Mouse (Mus musculus): Measurements from ENCODE around the gene Ulbp1. TPM values are rescaled to one million over a fixed set of nuclear protein-coding genes. Genes with fewer than 3 reads are reported as not detected.
"Not testable (repeated sequence)": the region's sequence is repeated elsewhere in the genome, so short reads cannot be mapped to it uniquely, and the experiment has no call there.

Gene Ulbp1
- polyA plus RNA-seq (2015; fragmentation: Nextera tagmentation; extraction: Ambion mirVana), result 1.3 and 1.5 TPM in 2 replicates

- Histone ChIP-seq H3K27me3 (no peaks in the 10 kb centered on the region), H3K4me3 (replicated peaks) (peak within 1 kb of the TSS; percentile 36), H3K27ac (no peak within 1 kb of the TSS), H3K9ac (0 out of 2 replicates have a peak within 1 kb of the TSS, but pooled peaks have one; percentile 29), H3K9me3 (replicated peaks) (no peaks in the 10 kb centered on the region), H3K4me2 (peak within 1 kb of the TSS; percentile 51), H3K36me3 (no peaks in the 10 kb centered on the region), H3K4me1 (replicated peaks) (peaks cover 11% of the 10 kb centered on the region)
- peak; percentile 33 for DNase-seq
- ATAC-seq (ENCODE audit: low read depth), result peak; percentile 78
- WGBS (ENCODE audit: insufficient replicate concordance), result 15% methylated on average over 13 of the region's 13 CpGs
Observed at GRCm38 (mm10) chr10:7473197-7473889, at the start of gene Ulbp1. Gene Ulbp1, minus strand, starts transcription at chr10:7473638.

- not testable (repeated sequence) for H3K36me3 ChIP-seq; H3K27me3 ChIP-seq; H3K4me3 ChIP-seq (replicated peaks); ATAC-seq (ENCODE audit: low read depth); H3K4me1 ChIP-seq (replicated peaks); H3K9me3 ChIP-seq (replicated peaks); H3K4me2 ChIP-seq; H3K27ac ChIP-seq; H3K9ac ChIP-seq; DNase-seq
- 20% methylated on average over 1 of the region's 1 CpGs for WGBS (ENCODE audit: insufficient replicate concordance)
Observed at GRCm38 (mm10) chr10:7498180-7498579, 24.7 kb upstream of the Ulbp1 start.

GRCm38 (mm10) chr10:7492384-7492783 is 18.9 kb upstream of the Ulbp1 start:
- H3K36me3 ChIP-seq; H3K4me3 ChIP-seq (replicated peaks); ATAC-seq (ENCODE audit: low read depth); H3K27ac ChIP-seq; H3K9me3 ChIP-seq (replicated peaks); H3K9ac ChIP-seq; H3K4me2 ChIP-seq; H3K4me1 ChIP-seq (replicated peaks); DNase-seq: not testable (repeated sequence)
- peaks cover 16% of the 10 kb centered on the region; the same call in 1 of the 2 replicates for H3K27me3 ChIP-seq
- WGBS (ENCODE audit: insufficient replicate concordance), result 4% methylated on average over 10 of the region's 10 CpGs

- Histone ChIP-seq H3K9ac (no peak overlapping the region), H3K36me3 (no peaks in the 10 kb centered on the region), H3K27me3 (no peaks in the 10 kb centered on the region), H3K27ac (no peak overlapping the region), H3K9me3 (replicated peaks) (no peaks in the 10 kb centered on the region), H3K4me3 (replicated peaks) (no peak overlapping the region), H3K4me1 (replicated peaks) (no peaks in the 10 kb centered on the region), H3K4me2 (no peak overlapping the region)
- no peak for ATAC-seq (ENCODE audit: low read depth)
- DNase-seq, result no peak
- 36% methylated on average over 4 of the region's 4 CpGs for WGBS (ENCODE audit: insufficient replicate concordance)
Observed at GRCm38 (mm10) chr10:7483650-7484049, 10.2 kb upstream of the Ulbp1 start.

GRCm38 (mm10) chr10:7474225-7474624 is 787 bp upstream of the Ulbp1 start:
- WGBS (ENCODE audit: insufficient replicate concordance), result 77% methylated on average over 7 of the region's 13 CpGs

GRCm38 (mm10) chr10:7471664-7472063 is 1.8 kb downstream of the Ulbp1 start:
- WGBS (ENCODE audit: insufficient replicate concordance), result 56% methylated on average over 3 of the region's 3 CpGs
- Histone ChIP-seq H3K4me3 (replicated peaks) (no peak overlapping the region), H3K4me2 (0 out of 2 replicates have a peak overlapping the region, but pooled peaks have one; percentile 3), H3K9me3 (replicated peaks) (no peaks in the 10 kb centered on the region), H3K9ac (no peak overlapping the region), H3K36me3 (0 out of 2 replicates have a peak, but pooled peaks cover 6% of the 10 kb centered on the region), H3K4me1 (replicated peaks) (peaks cover 11% of the 10 kb centered on the region), H3K27me3 (no peaks in the 10 kb centered on the region), H3K27ac (no peak overlapping the region)
- no peak for ATAC-seq (ENCODE audit: low read depth)
- DNase-seq, result no peak

More at GRCm38 (mm10) chr10:7474225-7474624, 787 bp upstream of the Ulbp1 start:
- DNase-seq; ATAC-seq (ENCODE audit: low read depth); H3K27me3 ChIP-seq; H3K4me2 ChIP-seq; H3K36me3 ChIP-seq; H3K27ac ChIP-seq; H3K4me3 ChIP-seq (replicated peaks); H3K9ac ChIP-seq; H3K9me3 ChIP-seq (replicated peaks): not testable (repeated sequence)
- peaks cover 11% of the 10 kb centered on the region for H3K4me1 ChIP-seq (replicated peaks)

- H3K27ac ChIP-seq, result no peak overlapping the region
- WGBS (ENCODE audit: insufficient replicate concordance), result 6% methylated on average over 7 of the region's 7 CpGs
- no peak for DNase-seq
- H3K4me1 ChIP-seq (replicated peaks), result peaks cover 11% of the 10 kb centered on the region
- no peak for ATAC-seq (ENCODE audit: low read depth)
- no peaks in the 10 kb centered on the region for H3K27me3 ChIP-seq
- 0 out of 2 replicates have a peak overlapping the region, but pooled peaks have one; percentile 11 for H3K9ac ChIP-seq
- peak overlapping the region; percentile 55 for H3K4me2 ChIP-seq
- peak overlapping the region; percentile 34 for H3K4me3 ChIP-seq (replicated peaks)
- 0 out of 2 replicates have a peak, but pooled peaks cover 6% of the 10 kb centered on the region for H3K36me3 ChIP-seq
- no peaks in the 10 kb centered on the region for H3K9me3 ChIP-seq (replicated peaks)
Observed at GRCm38 (mm10) chr10:7470457-7470856, 3.0 kb downstream of the Ulbp1 start.

- H3K9me3 ChIP-seq (replicated peaks); H3K27me3 ChIP-seq; H3K36me3 ChIP-seq; H3K27ac ChIP-seq; ATAC-seq (ENCODE audit: low read depth); H3K9ac ChIP-seq: not testable (repeated sequence)
- WGBS (ENCODE audit: insufficient replicate concordance), result 0% methylated on average over 7 of the region's 7 CpGs
- peak; percentile 49 for DNase-seq
- Histone ChIP-seq H3K4me3 (replicated peaks) (peak overlapping the region; percentile 34), H3K4me2 (peak overlapping the region; percentile 55), H3K4me1 (replicated peaks) (peaks cover 11% of the 10 kb centered on the region)
Observed at GRCm38 (mm10) chr10:7469716-7470414, 3.6 kb downstream of the Ulbp1 start.

GRCm38 (mm10) chr10:7462006-7462405 is 11.4 kb downstream of the Ulbp1 start:
- H3K27ac ChIP-seq, result no peak overlapping the region
- WGBS (ENCODE audit: insufficient replicate concordance), result 51% methylated on average over 3 of the region's 3 CpGs
- H3K4me2 ChIP-seq, result no peak overlapping the region
- 0 out of 2 replicates have a peak, but pooled peaks cover 3% of the 10 kb centered on the region for H3K9me3 ChIP-seq (replicated peaks)
- H3K4me3 ChIP-seq (replicated peaks), result no peak overlapping the region
- DNase-seq (no peak), ATAC-seq (ENCODE audit: low read depth) (no peak)
- no peak overlapping the region for H3K9ac ChIP-seq
- H3K36me3 ChIP-seq, result no peaks in the 10 kb centered on the region
- no peaks in the 10 kb centered on the region for H3K27me3 ChIP-seq
- H3K4me1 ChIP-seq (replicated peaks), result no peaks in the 10 kb centered on the region

- no peak for ATAC-seq (ENCODE audit: low read depth)
- no peaks in the 10 kb centered on the region for H3K27me3 ChIP-seq
- no peak overlapping the region for H3K4me3 ChIP-seq (replicated peaks)
Observed at GRCm38 (mm10) chr10:7438928-7439327, 34.5 kb downstream of the Ulbp1 start.

GRCm38 (mm10) chr10:7393143-7394035 is 80.0 kb downstream of the Ulbp1 start:
- 10% methylated on average over 55 of the region's 55 CpGs for WGBS (ENCODE audit: insufficient replicate concordance)
- H3K27ac ChIP-seq, result no peak overlapping the region
- H3K4me2 ChIP-seq, result peak overlapping the region; percentile 74
- no peaks in the 10 kb centered on the region for H3K36me3 ChIP-seq
- H3K4me1 ChIP-seq (replicated peaks), result 0 out of 2 replicates have a peak, but pooled peaks cover 4% of the 10 kb centered on the region
- H3K9ac ChIP-seq, result no peak overlapping the region
- DNase-seq, result no peak
- no peaks in the 10 kb centered on the region; the same call in 1 of the 2 replicates for H3K9me3 ChIP-seq (replicated peaks)
- ATAC-seq (ENCODE audit: low read depth), result no peak
- peak overlapping the region; percentile 32 for H3K4me3 ChIP-seq (replicated peaks)
- H3K27me3 ChIP-seq, result peaks cover 50% of the 10 kb centered on the region

More at GRCm38 (mm10) chr10:7438928-7439327, 34.5 kb downstream of the Ulbp1 start:
- H3K27ac ChIP-seq, result no peak overlapping the region
- no peak for DNase-seq
- H3K4me2 ChIP-seq, result no peak overlapping the region
- H3K36me3 ChIP-seq, result no peaks in the 10 kb centered on the region
- no peaks in the 10 kb centered on the region for H3K4me1 ChIP-seq (replicated peaks)
- WGBS (ENCODE audit: insufficient replicate concordance), result 51% methylated on average over 2 of the region's 2 CpGs
- no peaks in the 10 kb centered on the region for H3K9me3 ChIP-seq (replicated peaks)
- H3K9ac ChIP-seq, result no peak overlapping the region

Data from liver, embryonic 13.5 days (tissue).